Mouse (Mus musculus) lung, embryonic 14.5 days (tissue): ENCODE results near the gene Rngtt. TPM values are rescaled to one million over a fixed set of nuclear protein-coding genes. Genes with fewer than 3 reads are reported as not detected.

Source experiments
- ATAC-seq: fragments of 200-750 bp; cut with Nextera tagmentation; 2 replicates; pipeline ENCODE4 v1.8.0; 2017; ENCODE audit warnings: mild to moderate bottlenecking, moderate TSS enrichment, moderate library complexity; ENCODE audit not compliant: insufficient read depth
- DNase-seq: peaks from one replicate; pipeline ENCODE4 v3.0.0-alpha.2; 2015
- H3K27ac ChIP-seq: fragments of 300-500 bp; sonication (generic); 2 replicates; pipeline ENCODE4 v1.5.1; 2014; ENCODE audit warnings: low read depth, mild to moderate bottlenecking, moderate library complexity
- H3K27me3 ChIP-seq: fragments of 300-500 bp; sonication (generic); 2 replicates; pipeline ENCODE4 v1.6.1; 2014; ENCODE audit warnings: low read length, control low read depth; ENCODE audit not compliant: insufficient read depth
- H3K36me3 ChIP-seq: fragments of 300-500 bp; sonication (generic); 2 replicates; pipeline ENCODE4 v1.6.1; 2014; ENCODE audit warnings: control low read depth; ENCODE audit not compliant: insufficient read depth
- H3K4me1 ChIP-seq: fragments of 300-500 bp; sonication (generic); 2 replicates; pipeline ENCODE4 v1.6.1; 2014; ENCODE audit warnings: antibody characterized with exemption, control low read depth; ENCODE audit not compliant: insufficient read depth
- H3K4me2 ChIP-seq: fragments of 300-500 bp; sonication (generic); 2 replicates; pipeline ENCODE4 v1.6.1; 2014; ENCODE audit warnings: mild to moderate bottlenecking
- H3K4me3 ChIP-seq: fragments of 300-500 bp; sonication (generic); 2 replicates; pipeline ENCODE4 v1.5.1; 2014; ENCODE audit warnings: low read depth, low read length
- H3K9ac ChIP-seq: fragments of 300-500 bp; sonication (generic); 2 replicates; pipeline ENCODE4 v1.6.1; 2014
- H3K9me3 ChIP-seq: fragments of 300-500 bp; sonication (generic); 2 replicates; pipeline ENCODE4 v1.6.1; 2016; ENCODE audit warnings: low read depth, low read length, control low read depth
- CTCF ChIP-seq: IDR thresholded peaks from 2 replicates; pipeline ENCODE4 v1.5.1; 2016; ENCODE audit warnings: antibody characterized with exemption, low read depth
- WGBS: fragments of 180-500 bp; shearing (Covaris S2); extraction: QIAGEN DNeasy Blood & Tissue Kit; methylation state at CpG from one replicate; pipeline ENCODE4 v1.1.7; 2014; 5-methylcytosine and 5-hydroxymethylcytosine counted together
- polyA plus RNA-seq: library from polyadenylated mRNA; unstranded; fragments of >200 nt; fragmentation: Nextera tagmentation; extraction: Ambion mirVana; gene quantifications from 2 replicates; pipeline ENCODE4 v1.2.1, GENCODE M21; 2014

Rngtt gene
- polyA plus RNA-seq, 1 experiment from 2014 or later, result 27.4 TPM

DNA sequence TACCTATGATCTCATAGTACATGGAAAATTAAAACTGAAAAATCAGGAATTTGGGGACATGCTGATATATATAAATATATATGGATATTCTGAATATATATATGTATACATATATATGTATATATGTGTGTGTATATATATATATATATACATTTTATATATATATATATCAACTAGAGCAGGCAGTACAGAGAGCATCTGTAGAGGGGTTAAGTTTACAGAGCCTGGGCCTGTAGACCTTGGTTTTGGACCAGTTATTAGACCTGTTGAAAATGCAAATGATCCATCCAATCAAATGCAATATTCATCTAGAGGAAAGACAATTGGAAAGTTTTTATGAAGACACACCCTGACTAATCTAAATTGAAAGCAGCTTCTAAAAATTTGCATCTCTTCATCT lies 187.5 kb downstream of the Rngtt start:
- Histone ChIP-seq H3K9ac (no peak overlapping the region), H3K4me2 (no peak overlapping the region), H3K27me3 (no peaks in the 10 kb centered on the region), H3K4me1 (no peaks in the 10 kb centered on the region), H3K4me3 (no peak overlapping the region), H3K27ac (no peak overlapping the region), H3K36me3 (peaks cover 5% of the 10 kb centered on the region; the same call in 1 of the 2 replicates), H3K9me3 (no peaks in the 10 kb centered on the region)
- no peak for TF ChIP-seq CTCF
- DNase-seq (no peak), ATAC-seq (no peak)

DNA sequence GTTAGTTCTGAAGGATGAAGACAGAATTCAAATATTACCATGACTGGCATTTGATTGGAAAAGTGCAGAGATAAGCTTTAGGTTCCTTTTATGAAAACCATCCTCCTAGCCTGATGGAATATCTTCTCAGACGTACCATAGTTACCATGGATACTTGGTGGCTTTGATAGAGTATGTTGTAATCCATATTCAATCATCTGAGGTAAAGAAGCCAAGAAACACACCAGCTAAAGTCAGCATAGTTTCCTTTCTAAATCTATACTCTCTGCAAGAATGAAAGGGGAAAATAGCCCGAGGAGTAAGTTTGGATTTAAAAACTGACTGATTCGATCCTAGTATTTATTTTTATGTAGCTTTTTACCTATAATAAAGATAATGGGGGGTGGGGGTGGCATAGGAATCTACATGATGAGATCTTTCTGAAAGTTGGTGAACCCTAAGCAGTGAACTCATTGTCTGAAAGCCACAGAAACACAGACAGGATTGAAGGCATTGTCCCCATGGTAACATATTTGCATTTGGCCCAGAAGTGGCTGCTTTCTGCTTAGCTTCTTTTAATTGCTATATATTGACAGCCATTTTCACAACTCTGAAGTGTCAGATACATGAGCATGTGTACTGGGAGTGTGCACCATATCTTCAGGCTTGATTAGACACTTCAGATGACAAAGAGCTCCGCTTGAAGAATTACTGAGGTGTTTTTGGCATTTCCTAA lies 188.2 kb downstream of the Rngtt start:
- no peak for TF ChIP-seq CTCF
- H3K36me3 ChIP-seq, result peaks cover 7% of the 10 kb centered on the region; the same call in 1 of the 2 replicates
- no peaks in the 10 kb centered on the region for H3K9me3 ChIP-seq
- no peak for ATAC-seq
- no peak overlapping the region for H3K27ac ChIP-seq
- no peak for DNase-seq
- no peak overlapping the region for H3K4me3 ChIP-seq
- no peak overlapping the region for H3K4me2 ChIP-seq
- H3K4me1 ChIP-seq, result no peaks in the 10 kb centered on the region
- WGBS, result 82% methylated on average over 4 of the region's 4 CpGs
- H3K27me3 ChIP-seq, result no peaks in the 10 kb centered on the region
- no peak overlapping the region for H3K9ac ChIP-seq

DNA sequence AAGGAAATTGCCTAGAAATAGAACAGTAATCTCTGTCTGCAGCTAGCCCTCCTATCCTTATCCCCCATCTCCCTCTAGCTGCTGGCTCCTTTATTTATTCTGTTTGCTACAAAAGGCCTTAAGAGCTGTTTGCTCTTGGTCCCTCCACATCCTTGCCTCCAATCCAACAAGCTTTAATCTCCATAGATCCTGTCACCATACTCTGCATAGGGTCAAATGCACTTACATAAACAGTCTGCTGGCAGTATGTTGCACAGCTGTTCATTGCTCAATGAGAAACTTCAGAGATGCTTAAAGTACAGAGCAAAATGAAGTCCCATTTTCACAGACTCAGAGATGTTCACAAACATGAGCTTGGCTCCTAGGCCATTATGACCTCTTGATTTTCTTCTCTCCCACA lies 196.5 kb downstream of the Rngtt start:
- DNase-seq, result peak; percentile 72

DNA sequence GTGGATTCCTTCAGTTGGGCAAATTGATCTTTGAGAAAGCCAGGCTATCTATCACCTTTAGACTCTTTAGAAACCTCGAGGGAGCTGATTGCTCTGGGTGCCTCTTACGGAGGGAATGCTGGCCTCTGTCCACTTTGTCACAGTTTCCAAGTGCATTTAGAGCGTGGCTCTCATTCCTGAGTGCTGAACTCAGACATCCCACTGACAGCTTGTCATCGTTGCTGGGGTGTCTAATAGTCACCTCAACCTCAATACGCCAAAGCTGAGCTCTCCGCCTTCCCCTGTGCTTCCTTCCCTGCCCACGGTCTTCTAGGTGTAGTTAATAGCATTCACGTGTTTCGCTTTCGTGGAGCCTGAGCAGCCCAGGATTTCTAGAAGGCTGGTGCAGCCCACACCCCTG lies 200.4 kb downstream of the Rngtt start:
- H3K27me3 ChIP-seq, result no peaks in the 10 kb centered on the region
- DNase-seq (no peak), ATAC-seq (no peak)
- no peaks in the 10 kb centered on the region for H3K4me1 ChIP-seq
- 63% methylated on average over 10 of the region's 10 CpGs for WGBS
- no peak overlapping the region for H3K4me3 ChIP-seq
- no peak overlapping the region for H3K9ac ChIP-seq
- no peak overlapping the region for H3K27ac ChIP-seq
- H3K36me3 ChIP-seq, result no peaks in the 10 kb centered on the region
- TF ChIP-seq CTCF, result no peak
- H3K9me3 ChIP-seq, result no peaks in the 10 kb centered on the region
- H3K4me2 ChIP-seq, result no peak overlapping the region

More for the DNA sequence above, 196.5 kb downstream of the Rngtt start:
- Histone ChIP-seq H3K9me3 (no peaks in the 10 kb centered on the region), H3K9ac (no peak overlapping the region), H3K4me1 (no peaks in the 10 kb centered on the region), H3K4me2 (no peak overlapping the region), H3K36me3 (peaks cover 13% of the 10 kb centered on the region; the same call in 1 of the 2 replicates), H3K4me3 (no peak overlapping the region), H3K27me3 (no peaks in the 10 kb centered on the region), H3K27ac (no peak overlapping the region)
- TF ChIP-seq CTCF, result no peak
- ATAC-seq, result peak; percentile 90

DNA sequence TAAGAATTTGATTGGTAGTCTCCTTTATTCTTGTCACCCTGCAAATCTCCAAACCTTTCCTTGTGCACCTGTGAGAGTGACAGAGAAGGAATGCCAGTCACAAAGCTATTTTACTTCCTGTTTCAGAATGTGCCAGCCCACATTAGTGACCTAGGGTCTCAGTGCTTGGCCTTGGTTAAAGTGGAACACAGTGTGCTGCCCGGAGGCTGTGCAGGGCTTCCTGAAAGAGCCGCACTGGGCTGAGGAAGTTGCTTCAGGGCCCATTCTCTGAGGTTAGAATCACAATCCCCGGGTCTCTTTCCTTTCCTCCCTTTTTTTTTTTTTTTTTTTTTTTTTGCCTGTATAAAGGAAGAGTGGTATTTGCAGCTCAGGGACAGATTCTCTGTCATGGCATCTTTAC lies 203.3 kb downstream of the Rngtt start:
- no peak overlapping the region for H3K4me2 ChIP-seq
- H3K4me3 ChIP-seq, result no peak overlapping the region
- DNase-seq, result no peak
- no peak overlapping the region for H3K27ac ChIP-seq
- no peak for ATAC-seq
- H3K36me3 ChIP-seq, result no peaks in the 10 kb centered on the region
- no peaks in the 10 kb centered on the region for H3K4me1 ChIP-seq
- H3K9me3 ChIP-seq, result no peaks in the 10 kb centered on the region
- no peaks in the 10 kb centered on the region for H3K27me3 ChIP-seq
- WGBS, result 60% methylated on average over 3 of the region's 3 CpGs
- TF ChIP-seq CTCF, result no peak
- no peak overlapping the region for H3K9ac ChIP-seq

DNA sequence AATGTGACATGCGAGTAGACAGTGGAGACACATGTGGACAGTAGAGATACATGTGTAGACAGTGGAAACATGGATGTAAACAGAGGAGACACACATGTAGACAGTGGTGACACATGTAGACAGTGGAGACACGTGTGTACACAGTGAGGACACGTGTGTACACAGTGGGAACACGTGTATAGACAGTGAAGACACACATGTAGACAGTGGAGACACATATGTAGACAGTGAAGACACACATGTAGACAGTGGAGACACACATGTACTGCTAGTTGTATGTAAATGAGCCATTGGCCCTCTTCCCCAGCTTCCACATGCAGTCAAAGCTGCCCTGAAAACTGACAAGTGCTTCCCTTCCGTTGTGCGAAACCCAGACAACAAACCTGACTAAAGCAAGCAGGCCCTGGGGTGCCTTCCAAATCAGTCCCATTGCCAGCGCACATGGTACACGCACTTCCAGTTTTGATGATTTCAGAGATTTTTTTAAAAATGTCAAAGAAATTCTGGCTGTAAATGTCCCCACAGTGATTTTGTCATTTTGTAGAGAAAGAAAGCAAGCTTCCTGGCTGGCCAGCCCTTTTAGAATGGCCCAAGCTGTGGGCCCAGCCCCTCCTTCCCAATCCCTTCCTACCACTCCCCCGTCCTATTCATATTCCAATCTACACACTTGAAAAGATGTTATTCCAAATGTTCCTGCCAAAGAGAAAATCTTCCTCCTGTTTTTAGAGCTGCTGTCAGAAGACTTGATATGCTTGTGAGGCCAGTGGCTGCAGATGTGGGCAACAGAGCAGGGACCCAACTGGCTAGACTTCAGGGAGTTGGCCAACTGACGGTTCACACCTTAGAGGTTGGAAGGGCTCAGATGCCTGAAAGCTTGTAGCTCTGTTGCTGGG lies 204.2 kb downstream of the Rngtt start:
- H3K4me2 ChIP-seq, result no peak overlapping the region
- TF ChIP-seq CTCF, result no peak
- H3K27ac ChIP-seq, result no peak overlapping the region
- no peaks in the 10 kb centered on the region for H3K4me1 ChIP-seq
- no peaks in the 10 kb centered on the region for H3K27me3 ChIP-seq
- no peak overlapping the region for H3K4me3 ChIP-seq
- DNase-seq (no peak), ATAC-seq (no peak)
- H3K9ac ChIP-seq, result no peak overlapping the region
- no peaks in the 10 kb centered on the region for H3K9me3 ChIP-seq
- H3K36me3 ChIP-seq, result no peaks in the 10 kb centered on the region
- WGBS, result 83% methylated on average over 10 of the region's 10 CpGs

DNA sequence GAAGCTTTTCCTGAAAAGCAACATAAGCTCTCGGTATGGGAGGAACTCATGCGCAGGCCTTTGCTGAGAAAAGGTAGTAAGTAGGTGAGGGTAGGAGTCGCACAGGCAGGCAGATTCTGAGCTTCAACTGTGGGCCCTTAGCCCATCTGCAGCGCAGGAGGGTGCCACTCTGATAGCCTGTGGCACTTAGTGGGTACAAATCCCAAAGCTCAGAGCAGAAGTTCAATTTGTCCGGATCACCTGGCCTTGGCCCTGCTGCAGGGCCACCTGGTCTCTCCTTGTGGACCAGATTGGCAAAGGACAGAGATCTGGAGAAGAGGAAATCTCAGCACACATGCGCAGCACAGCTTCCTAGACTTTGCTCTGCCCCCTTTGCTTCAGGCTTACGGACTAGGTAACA lies 210.1 kb downstream of the Rngtt start:
- no peak for ATAC-seq
- TF ChIP-seq CTCF, result no peak
- no peaks in the 10 kb centered on the region for H3K9me3 ChIP-seq
- no peaks in the 10 kb centered on the region for H3K36me3 ChIP-seq
- H3K27ac ChIP-seq, result no peak overlapping the region
- no peak overlapping the region for H3K9ac ChIP-seq
- WGBS, result 72% methylated on average over 7 of the region's 7 CpGs
- H3K27me3 ChIP-seq, result no peaks in the 10 kb centered on the region
- H3K4me1 ChIP-seq, result 0 out of 2 replicates have a peak, but pooled peaks cover 2% of the 10 kb centered on the region
- no peak for DNase-seq
- H3K4me2 ChIP-seq, result peak overlapping the region; percentile 3; the same call in 1 of the 2 replicates
- H3K4me3 ChIP-seq, result no peak overlapping the region
